Mouse (Mus musculus) c-Kit-positive CD71-positive TER-119-negative erythroid progenitor cells, embryonic 14.5 days (primary cell): ENCODE results near the gene Dock2.
"Not testable (repeated sequence)": the region's sequence is repeated elsewhere in the genome, so short reads cannot be mapped to it uniquely, and the experiment has no call there.

Source experiments
- DNase-seq: peaks from one replicate; pipeline ENCODE4 v3.0.0-alpha.2; 2013; ENCODE audit warnings: low read depth

The Dock2 gene

DNA sequence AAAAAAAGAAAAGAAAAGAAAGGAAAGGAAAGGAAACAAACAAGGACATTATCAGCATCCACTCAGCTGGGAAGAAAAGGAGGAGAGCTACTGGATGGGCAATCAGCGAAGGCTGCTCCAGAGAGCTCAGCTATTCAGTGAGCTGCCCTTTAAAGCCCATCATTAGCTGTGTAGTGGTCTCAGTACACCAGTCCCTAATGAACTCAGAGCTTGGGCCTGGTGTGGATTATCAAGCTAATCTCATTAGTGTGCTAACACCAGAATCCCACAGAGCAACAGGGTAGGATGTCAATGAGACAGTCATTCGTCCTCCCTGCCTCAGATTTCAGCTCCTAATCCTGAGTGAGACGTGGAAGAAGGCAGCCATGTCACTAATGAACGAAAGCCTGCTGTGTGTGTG lies 493.4 kb downstream of the Dock2 start:
- DNase-seq: no peak

DNA sequence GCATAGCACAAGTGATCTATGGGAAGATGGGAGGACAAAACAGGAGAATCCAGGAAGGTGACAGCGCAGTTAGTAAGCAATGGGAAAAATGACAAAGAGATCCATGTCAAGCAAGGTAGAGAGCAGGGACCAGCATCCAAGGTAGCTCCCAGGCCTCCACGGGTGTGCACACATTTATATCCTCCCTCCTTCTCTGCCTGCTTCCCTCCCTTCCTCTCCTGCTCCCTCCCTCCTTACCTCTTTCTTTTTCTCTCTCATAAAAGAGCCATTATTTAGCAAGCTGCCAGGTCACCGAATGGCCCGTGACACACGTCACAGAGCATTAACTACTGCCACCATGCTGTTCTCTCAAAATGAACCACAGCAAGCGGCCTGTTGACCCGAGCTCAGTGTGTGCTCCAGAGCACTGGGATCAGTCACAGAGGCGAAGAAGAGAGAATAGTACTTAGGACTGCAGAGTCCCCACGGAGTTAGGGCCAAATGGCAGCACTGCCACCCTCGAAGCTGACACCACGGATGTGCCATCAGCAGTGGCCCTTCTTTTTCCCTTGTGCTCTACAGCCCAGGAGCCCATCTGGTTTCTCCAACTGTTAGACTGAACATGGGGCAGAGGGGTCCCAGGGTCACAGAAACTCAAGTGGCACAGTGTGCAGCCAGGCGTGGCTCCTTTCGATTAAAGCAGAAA lies 499.4 kb downstream of the Dock2 start:
- no peak for DNase-seq

- DNase-seq: no peak
These were observed 506.6 kb downstream of the Dock2 start for GRCm38 (mm10) chr11:34277047-34277445.

- no peak for DNase-seq
These were observed 507.2 kb downstream of the Dock2 start for GRCm38 (mm10) chr11:34276363-34277046.

GRCm38 (mm10) chr11:34275941-34276340 lies 507.8 kb downstream of the Dock2 start:
- no peak for DNase-seq

DNA sequence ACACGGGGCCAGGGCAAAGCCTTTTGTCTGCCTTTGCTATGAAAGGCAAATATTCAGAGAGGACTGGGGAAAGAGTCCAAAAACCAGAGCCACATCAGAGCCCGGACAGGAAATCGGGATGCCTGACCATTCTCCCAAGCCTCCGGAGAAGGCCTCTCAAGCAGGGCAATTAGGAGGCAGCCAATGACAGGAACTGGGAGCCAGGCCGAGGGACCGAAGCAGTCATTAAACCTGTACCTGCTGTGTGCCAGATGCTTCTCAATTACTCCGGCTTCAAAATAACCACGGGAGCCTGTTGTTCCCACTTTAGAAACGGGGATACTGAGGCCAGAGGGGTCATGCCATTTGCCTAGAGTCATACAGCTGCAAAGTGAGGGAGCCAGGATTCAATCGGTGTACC lies 511.7 kb downstream of the Dock2 start:
- DNase-seq: no peak

DNA sequence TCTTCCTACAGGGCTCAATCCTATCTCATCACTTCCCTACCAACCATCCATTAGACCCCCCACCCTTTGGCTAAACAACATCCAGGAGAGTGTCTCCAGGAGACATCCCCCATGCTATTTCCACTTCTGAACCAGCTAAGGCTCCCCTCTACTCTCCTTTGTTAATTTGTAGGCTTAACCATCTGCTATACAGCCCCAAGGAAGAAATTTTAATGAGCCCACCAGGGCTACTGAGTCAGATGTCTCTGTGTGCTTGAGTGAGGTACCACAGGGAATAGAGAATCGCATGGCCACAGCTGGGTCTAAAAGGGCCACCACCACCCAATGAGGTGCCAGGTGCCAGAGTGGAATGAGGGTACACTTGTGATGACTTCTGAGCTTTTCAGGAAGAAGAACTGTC lies 519.6 kb downstream of the Dock2 start:
- no peak for DNase-seq

DNA sequence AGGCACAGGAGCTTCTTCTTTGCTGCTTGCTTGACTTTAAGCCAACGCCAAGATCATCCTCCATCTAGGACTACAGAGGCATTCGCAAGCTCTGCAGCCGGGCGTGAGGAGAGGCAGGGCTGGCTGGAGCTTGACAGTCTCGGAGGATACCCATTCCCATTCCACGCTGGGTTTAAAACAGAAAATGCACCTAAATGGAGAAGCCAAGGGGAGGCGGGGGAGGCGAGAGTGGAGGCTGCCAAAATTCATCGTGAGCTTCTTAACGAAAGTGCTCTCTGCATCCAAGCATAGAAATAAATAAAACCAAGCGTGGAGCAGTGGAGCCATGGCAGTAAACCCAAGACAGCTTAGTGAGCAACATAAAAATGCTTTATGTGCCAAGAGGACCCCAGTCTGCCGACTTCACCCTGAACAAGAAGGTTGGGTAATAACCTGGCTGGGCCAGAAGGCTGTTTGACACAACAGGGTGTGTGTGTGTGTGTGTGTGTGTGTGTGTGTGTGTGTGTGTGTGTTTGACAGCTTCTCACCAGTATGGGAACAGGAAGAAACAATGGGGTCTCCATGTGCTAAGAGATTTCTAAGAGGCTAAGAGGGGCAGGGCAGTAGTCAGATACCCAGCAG lies 524.7 kb downstream of the Dock2 start:
- no peak for DNase-seq

DNA sequence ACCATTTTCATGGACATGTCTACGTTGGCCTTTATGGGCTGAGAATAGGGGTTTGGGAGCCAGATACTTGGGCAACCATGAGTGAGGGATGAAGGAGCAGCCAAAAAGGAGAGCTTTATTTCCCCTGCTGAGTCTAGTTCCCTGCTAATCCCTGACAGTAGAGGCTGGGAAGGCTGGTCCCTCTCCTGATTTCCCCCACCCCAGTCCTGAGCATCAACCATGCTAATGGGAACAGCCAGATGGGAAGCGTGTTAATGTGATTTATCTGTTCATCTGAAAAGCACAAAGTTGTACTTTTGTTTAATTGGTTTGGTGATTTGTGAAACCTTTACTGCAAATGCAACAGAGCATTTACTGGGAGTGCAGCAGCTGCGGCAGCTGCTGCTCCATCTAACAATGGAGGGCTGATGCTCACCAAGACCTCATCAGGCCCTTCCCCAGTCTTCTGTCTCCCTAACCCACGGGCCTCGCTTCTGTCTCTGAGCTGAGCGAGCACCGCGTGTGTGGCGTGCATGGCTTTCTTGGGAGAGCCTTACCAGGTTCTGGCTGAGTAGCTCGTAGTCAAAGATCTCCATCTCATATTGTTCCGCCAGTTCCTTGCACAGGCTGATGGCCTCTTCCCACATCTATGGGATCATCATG lies 526.0 kb downstream of the Dock2 start:
- no peak for DNase-seq

- DNase-seq: no peak
These were observed 540.7 kb downstream of the Dock2 start for GRCm38 (mm10) chr11:34242979-34243378.

DNA sequence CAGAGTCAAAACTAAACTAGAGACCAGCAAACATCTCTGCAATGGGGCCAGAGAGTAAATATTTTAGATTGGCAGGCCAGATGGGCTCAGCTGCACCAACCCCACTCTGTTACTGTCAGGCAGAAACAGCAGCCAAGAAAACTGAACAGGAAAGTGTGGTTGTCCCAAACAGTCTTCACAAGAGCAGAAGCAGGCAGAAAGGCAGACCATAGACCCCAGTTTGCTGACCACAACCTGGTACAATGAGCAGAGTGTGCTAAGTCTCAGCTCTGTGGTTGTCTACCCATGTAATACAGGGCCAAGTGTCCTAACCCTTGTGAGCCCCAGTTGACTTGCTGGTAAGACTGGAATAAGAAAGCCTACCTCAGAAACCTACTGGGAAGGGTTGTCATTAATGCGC lies 543.4 kb downstream of the Dock2 start:
- DNase-seq: no peak

DNA sequence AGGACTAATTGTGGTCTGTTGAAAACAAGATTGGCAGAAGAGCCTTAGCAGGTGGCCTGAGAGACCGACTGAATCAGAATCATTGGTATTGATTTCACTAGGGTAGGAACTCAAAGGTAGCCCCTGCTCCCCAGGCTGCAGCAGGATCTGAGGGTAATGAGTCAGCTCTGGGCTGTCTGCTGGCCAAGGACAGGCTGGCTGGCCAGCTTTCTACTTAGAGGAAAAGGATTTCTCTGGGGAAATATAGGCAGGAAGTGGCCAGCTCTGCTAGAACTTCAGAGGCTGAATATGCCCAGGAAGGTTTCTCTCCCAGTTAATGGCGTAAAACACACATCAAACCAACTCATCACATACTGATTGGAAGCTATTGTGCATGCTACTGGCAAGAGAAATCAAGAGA lies 544.0 kb downstream of the Dock2 start:
- DNase-seq: no peak

DNA sequence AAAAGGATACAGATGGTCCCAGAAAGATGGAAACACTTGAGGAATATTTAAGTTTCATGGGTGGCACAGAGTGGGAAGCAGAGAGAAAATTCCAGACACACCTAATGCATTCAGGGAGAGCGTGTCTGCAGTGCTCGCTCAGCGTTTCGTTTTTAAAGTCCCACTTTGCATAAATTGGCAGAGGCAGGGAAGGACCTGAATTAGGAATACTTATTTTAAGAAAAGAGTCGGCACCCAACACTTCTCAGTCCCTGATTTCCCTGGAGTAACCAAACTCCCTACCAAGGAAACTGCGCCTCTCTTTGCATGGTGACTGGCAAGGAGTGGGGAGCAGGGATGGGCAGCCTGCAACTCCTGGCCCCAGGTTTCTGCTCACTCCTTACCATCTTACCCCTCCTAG lies 546.8 kb downstream of the Dock2 start:
- DNase-seq: no peak

DNA sequence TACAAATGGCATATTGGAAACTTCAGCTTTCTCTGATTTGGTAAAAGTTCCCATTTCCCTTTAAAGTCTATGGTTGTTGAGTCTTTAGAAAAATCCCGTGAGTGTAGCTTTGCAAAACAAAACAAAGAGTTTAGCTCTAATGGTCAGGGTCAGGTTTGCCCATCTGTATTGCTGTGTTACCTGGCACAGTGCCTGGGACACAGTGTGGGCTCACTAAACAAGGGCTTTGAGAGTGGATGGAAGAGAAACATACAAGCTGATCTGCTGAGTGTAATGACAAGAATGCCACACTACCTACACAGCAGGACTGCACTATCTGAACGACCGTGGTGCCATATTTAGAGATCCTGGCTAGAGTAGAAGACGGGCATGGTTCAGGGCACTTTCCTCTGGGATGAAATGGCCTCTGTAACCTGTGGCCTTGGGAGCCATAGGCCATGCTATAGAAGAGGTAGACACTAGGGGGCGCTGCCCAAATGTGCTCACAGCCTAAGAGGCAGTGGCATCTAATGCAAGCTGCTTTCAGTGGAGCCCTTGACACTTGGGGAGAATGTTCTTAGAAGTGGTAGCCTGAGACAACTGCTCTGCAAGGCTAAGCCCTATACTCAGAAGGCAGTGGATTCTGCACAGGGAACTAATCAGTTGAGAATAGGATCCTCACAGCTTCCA lies 547.5 kb downstream of the Dock2 start:
- DNase-seq: peak; percentile 40

- peak; percentile 31 for DNase-seq
These were observed 554.8 kb downstream of the Dock2 start for GRCm38 (mm10) chr11:34228758-34229364.

GRCm38 (mm10) chr11:34227180-34227579 lies 556.5 kb downstream of the Dock2 start:
- no peak for DNase-seq

GRCm38 (mm10) chr11:34220596-34220995 lies 563.1 kb downstream of the Dock2 start:
- DNase-seq: not testable (repeated sequence)

DNA sequence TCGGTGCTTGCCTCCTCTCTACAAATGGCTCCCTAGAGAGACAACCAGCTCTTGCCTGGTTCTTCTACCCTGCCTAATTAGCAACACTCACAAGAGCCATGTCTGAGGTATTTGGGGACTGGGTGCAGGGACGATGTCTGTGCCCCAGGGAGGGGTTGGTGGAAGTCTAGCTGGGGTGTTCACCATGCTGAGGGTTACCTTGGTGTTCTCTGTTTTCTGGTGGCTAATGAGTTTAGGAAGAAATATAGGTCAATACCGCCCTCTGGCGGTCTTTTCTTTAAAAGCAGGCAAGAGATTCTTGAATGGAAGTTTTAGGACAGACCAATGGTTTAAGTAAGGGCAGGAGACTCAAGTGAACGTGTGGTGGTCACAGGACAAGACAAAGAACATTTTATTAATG lies 570.8 kb downstream of the Dock2 start:
- peak; percentile 53 for DNase-seq

- DNase-seq: no peak
These were observed 575.7 kb downstream of the Dock2 start, which contains the start of gene Foxi1 for GRCm38 (mm10) chr11:34207989-34208388. Foxi1 (minus strand) TSS chr11:34208089.

DNA sequence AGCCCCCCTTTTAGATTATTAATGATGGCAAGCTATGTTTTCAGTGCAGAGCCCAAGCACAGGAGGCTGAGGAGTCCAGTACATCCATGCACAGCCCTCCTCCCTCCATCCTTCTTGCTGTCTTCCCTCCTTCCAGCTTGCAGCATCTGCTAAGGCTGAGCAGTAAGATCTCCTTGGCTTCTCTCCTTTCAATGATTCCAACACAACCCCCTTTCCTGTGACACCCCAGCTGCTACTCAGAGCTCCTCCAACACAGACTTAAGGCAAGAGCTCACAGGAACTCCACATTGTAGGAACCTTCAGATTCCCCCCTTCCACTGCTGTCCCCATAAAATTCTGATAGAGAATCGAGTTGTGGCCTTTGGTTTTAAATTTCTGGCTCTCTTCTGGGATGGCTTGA lies 580.9 kb downstream of the Dock2 start:
- no peak for DNase-seq

- DNase-seq: no peak
These were observed 588.5 kb downstream of the Dock2 start for GRCm38 (mm10) chr11:34195142-34195541.
